Mouse (Mus musculus) Patski (cell line): ENCODE results near the gene Tnfrsf25. TPM values are rescaled to one million over a fixed set of nuclear protein-coding genes. Genes with fewer than 3 reads are reported as not detected.

Experiments used
- ATAC-seq: fragments of 100-300 bp; one replicate; pipeline ENCODE4 v1.8.0; 2021
- CTCF ChIA-PET: fragments of 350-600 bp; sonication (Branson Sonifier 250); formaldehyde crosslinking; loops from one replicate; lab custom pipeline; 2022; ENCODE audit warnings: inconsistent platforms; lab: Charles Lee
- POLR2A ChIA-PET: fragments of 350-600 bp; sonication (Branson Sonifier 250); formaldehyde crosslinking; loops from one replicate; lab custom pipeline; 2022; ENCODE audit warnings: antibody characterized with exemption, inconsistent platforms; lab: Charles Lee
- DNase-seq: peaks from one replicate; pipeline ENCODE4 v3.0.0-alpha.2; 2011; ENCODE audit warnings: low read depth, low spot score
- H3K27me3 ChIP-seq: fragments of 371-371 bp; one replicate; pipeline ENCODE4 v1.5.1; 2021
- CTCF ChIP-seq: fragments of 100-300 bp; IDR thresholded peaks from one replicate; pipeline ENCODE4 v1.5.1; 2021
- in situ Hi-C: fragments of 300-500 bp; cut with MboI; formaldehyde crosslinking; loops from 3 replicates; pipeline ENCODE4 v1.11.1; 2018; ENCODE audit warnings: low pct_unique_long_range_greater_than_20kb, mixed read lengths
- polyA plus RNA-seq: library from polyadenylated mRNA; unstranded; gene quantifications from one replicate; pipeline ENCODE4 v1.2.3, GENCODE M21; 2021

Tnfrsf25 gene
- polyA plus RNA-seq, 1 experiment from 2014 or later = 1.5 TPM

- no peak for ATAC-seq
- POLR2A ChIA-PET = no interaction called here
- TF ChIP-seq CTCF = no peak
- in situ Hi-C loops = no loop called here
- CTCF ChIA-PET = no interaction called here
- H3K27me3 ChIP-seq = peaks cover 25% of the 10 kb centered on the region
- no peak for DNase-seq
Observed at GRCm38 (mm10) chr4:152157779-152158584, 42.2 kb downstream of the Tnfrsf25 start.

GRCm38 (mm10) chr4:152158585-152159284 is 43.0 kb downstream of the Tnfrsf25 start, which contains the start of gene Hes2:
TSS of gene Hes2 (plus strand) at chr4:152158867.
- ATAC-seq (no peak), DNase-seq (no peak)
- peaks cover 25% of the 10 kb centered on the region for H3K27me3 ChIP-seq
- TF ChIP-seq CTCF = no peak
- POLR2A ChIA-PET = no interaction called here
- in situ Hi-C loops = no loop called here
- CTCF ChIA-PET = interaction anchor here (0.9 kb wide), 1 partner anchor 28 kb away, joined by 3 read pairs; no protein-coding TSS in a partner anchor

GRCm38 (mm10) chr4:152159285-152159678 is 43.5 kb downstream of the Tnfrsf25 start:
- no peak for TF ChIP-seq CTCF
- in situ Hi-C loops = no loop called here
- ATAC-seq = no peak
- no peak for DNase-seq
- H3K27me3 ChIP-seq = peaks cover 25% of the 10 kb centered on the region
- CTCF ChIA-PET = interaction anchor here (0.9 kb wide), 1 partner anchor 27 kb away, joined by 3 read pairs; no protein-coding TSS in a partner anchor
- POLR2A ChIA-PET = no interaction called here

GRCm38 (mm10) chr4:152160748-152161147 is 45.0 kb downstream of the Tnfrsf25 start:
- no peak for TF ChIP-seq CTCF
- no peak for ATAC-seq
- peaks cover 25% of the 10 kb centered on the region for H3K27me3 ChIP-seq

GRCm38 (mm10) chr4:152161601-152162000 is 45.9 kb downstream of the Tnfrsf25 start:
- ChIA-PET POLR2A (no interaction called here), CTCF (no interaction called here)
- H3K27me3 ChIP-seq = peaks cover 25% of the 10 kb centered on the region
- in situ Hi-C loops = no loop called here
- no peak for ATAC-seq
- no peak for DNase-seq
- no peak for TF ChIP-seq CTCF

More at GRCm38 (mm10) chr4:152160748-152161147, 45.0 kb downstream of the Tnfrsf25 start:
- ChIA-PET POLR2A (no interaction called here), CTCF (no interaction called here)
- in situ Hi-C loops = no loop called here
- no peak for DNase-seq

- DNase-seq = no peak
- ChIA-PET POLR2A (no interaction called here), CTCF (no interaction called here)
- H3K27me3 ChIP-seq = peaks cover 25% of the 10 kb centered on the region
- in situ Hi-C loops = no loop called here
- no peak for ATAC-seq
- TF ChIP-seq CTCF = no peak
Observed at GRCm38 (mm10) chr4:152162748-152163147, 47.0 kb downstream of the Tnfrsf25 start.

GRCm38 (mm10) chr4:152165036-152165931 is 49.5 kb downstream of the Tnfrsf25 start:
- H3K27me3 ChIP-seq = peaks cover 5% of the 10 kb centered on the region
- ChIA-PET CTCF (interaction anchor here (0.7 to 1.4 kb wide), 2 partner anchors 19 to 26 kb away, joined by 3 to 7 read pairs; no protein-coding TSS in a partner anchor), POLR2A (interaction anchor here (0.6 kb wide), 1 partner anchor 38 kb away, joined by 3 read pairs; no protein-coding TSS in a partner anchor)
- peak; percentile 72 for TF ChIP-seq CTCF
- in situ Hi-C loops = no loop called here
- DNase-seq = no peak
- no peak for ATAC-seq

- no peak for DNase-seq
- CTCF ChIA-PET = interaction anchor here (1.0 kb wide), 1 partner anchor 28 kb away, joined by 4 read pairs; no protein-coding TSS in a partner anchor
- TF ChIP-seq CTCF = no peak
- POLR2A ChIA-PET = no interaction called here
- in situ Hi-C loops = no loop called here
- H3K27me3 ChIP-seq = no peaks in the 10 kb centered on the region
- no peak for ATAC-seq
Observed at GRCm38 (mm10) chr4:152168052-152168451, 52.3 kb downstream of the Tnfrsf25 start.

GRCm38 (mm10) chr4:152169103-152169502 is 53.4 kb downstream of the Tnfrsf25 start:
- CTCF ChIA-PET = interaction anchor here (1.0 kb wide), 1 partner anchor 29 kb away, joined by 4 read pairs; no protein-coding TSS in a partner anchor
- ATAC-seq (no peak), DNase-seq (no peak)
- TF ChIP-seq CTCF = no peak
- no peaks in the 10 kb centered on the region for H3K27me3 ChIP-seq
- in situ Hi-C loops = no loop called here
- POLR2A ChIA-PET = no interaction called here

Other genes with a start within 250 kb of the Tnfrsf25 start
- 42.7 TPM for gene Dnajc11, start 182.2 kb upstream of the Tnfrsf25 start, polyA plus RNA-seq
- 20.8 TPM for gene Thap3, start 126.9 kb upstream of the Tnfrsf25 start, polyA plus RNA-seq
- 18.6 TPM for gene Phf13, start 119.7 kb upstream of the Tnfrsf25 start, polyA plus RNA-seq
- gene Klhl21, start 107.1 kb upstream of the Tnfrsf25 start, polyA plus RNA-seq = 16.6 TPM
- gene Zbtb48, start 88.3 kb upstream of the Tnfrsf25 start, polyA plus RNA-seq = 13.7 TPM
- gene Tas1r1, start 77.4 kb upstream of the Tnfrsf25 start, polyA plus RNA-seq = 0.56 TPM
- 19.4 TPM for gene Nol9, start 76.6 kb upstream of the Tnfrsf25 start, polyA plus RNA-seq
- gene Plekhg5, start 43.4 kb upstream of the Tnfrsf25 start, polyA plus RNA-seq = 13.0 TPM
- 1.3 TPM for gene Espn, start 36.4 kb downstream of the Tnfrsf25 start, polyA plus RNA-seq
- gene Hes2, start 42.9 kb downstream of the Tnfrsf25 start, polyA plus RNA-seq = not detected
- gene Acot7, start 62.2 kb downstream of the Tnfrsf25 start, polyA plus RNA-seq = 102 TPM
- 21.1 TPM for gene Gpr153, start 158.3 kb downstream of the Tnfrsf25 start, polyA plus RNA-seq
- 0.12 TPM for gene Hes3, start 175.7 kb downstream of the Tnfrsf25 start, polyA plus RNA-seq
- gene Icmt, start 181.3 kb downstream of the Tnfrsf25 start, polyA plus RNA-seq = 42.2 TPM
- gene Rnf207, start 203.1 kb downstream of the Tnfrsf25 start, polyA plus RNA-seq = 0.17 TPM
- 562 TPM for gene Rpl22, start 209.8 kb downstream of the Tnfrsf25 start, polyA plus RNA-seq
- 0.96 TPM for gene Chd5, start 222.7 kb downstream of the Tnfrsf25 start, polyA plus RNA-seq